Mouse (Mus musculus) fat pad, adult 2 months (tissue): Measurements from ENCODE around the gene Gm49333.

Experiments
- DNase-seq: peaks from one replicate; pipeline ENCODE4 v3.0.0-alpha.2; 2011; ENCODE audit warnings: low read depth, low spot score; ENCODE audit errors: extremely low read depth

Gm49333 gene

GRCm38 (mm10) chr16:20677974-20678675 is 66.7 kb downstream of the Gm49333 start:
- DNase-seq = peak; percentile 34

GRCm38 (mm10) chr16:20690774-20691173 is 79.4 kb downstream of the Gm49333 start:
- no peak for DNase-seq

- DNase-seq = no peak
Measured at GRCm38 (mm10) chr16:20691617-20692016, 80.2 kb downstream of the Gm49333 start.

GRCm38 (mm10) chr16:20692241-20692965 is 81.0 kb downstream of the Gm49333 start:
- no peak for DNase-seq

- DNase-seq = no peak
Measured at GRCm38 (mm10) chr16:20693111-20693701, 81.8 kb downstream of the Gm49333 start, which contains the start of gene Fam131a. Gene Fam131a (plus strand): TSS chr16:20693241.

GRCm38 (mm10) chr16:20694781-20695180 is 83.4 kb downstream of the Gm49333 start:
- DNase-seq = no peak
